Mouse (Mus musculus) brain, embryonic 14.5 days (tissue): ENCODE measurements around the gene Pigm.

Source experiments
- CTCF ChIP-seq: fragments of 200-500 bp; IDR thresholded peaks from 2 replicates; pipeline ENCODE4 v1.5.1; 2012; ENCODE audit warnings: inconsistent platforms, mild to moderate bottlenecking, moderate library complexity, borderline replicate concordance; ENCODE audit not compliant: insufficient read depth, insufficient read length; ENCODE audit errors: extremely low read depth
- POLR2A ChIP-seq: fragments of 200-500 bp; IDR thresholded peaks from 2 replicates; pipeline ENCODE4 v1.6.1; 2012; ENCODE audit warnings: mild to moderate bottlenecking, inconsistent platforms, borderline replicate concordance; ENCODE audit not compliant: poor library complexity, insufficient read depth, insufficient read length, severe bottlenecking; ENCODE audit errors: extremely low read depth

GRCm38 (mm10) chr1:172344820-172345219 is 31.5 kb upstream of the Pigm start:
- TF ChIP-seq CTCF (no peak), POLR2A (no peak)
